Mouse (Mus musculus): Measurements from ENCODE around the gene Dmd.

The Dmd gene

GRCm38 (mm10) chrX:85048141-85049110, 2099.8 kb downstream of the Dmd start:
- in situ Hi-C loops (cut with MboI, MseI), result no loop called here

- in situ Hi-C loops (cut with MboI, MseI), result no loop called here
Observed at GRCm38 (mm10) chrX:85049593-85049992, 2100.9 kb downstream of the Dmd start.

GRCm38 (mm10) chrX:85073602-85074001, 2124.9 kb downstream of the Dmd start:
- in situ Hi-C loops (cut with MboI, MseI), result no loop called here

- in situ Hi-C loops (cut with MboI, MseI), result no loop called here
Observed at GRCm38 (mm10) chrX:85076845-85077244, 2128.2 kb downstream of the Dmd start.

- in situ Hi-C loops (cut with MboI, MseI), result no loop called here
Observed at GRCm38 (mm10) chrX:85077605-85078004, 2128.9 kb downstream of the Dmd start.

GRCm38 (mm10) chrX:85079174-85079573, 2130.5 kb downstream of the Dmd start:
- in situ Hi-C loops (cut with MboI, MseI), result no loop called here

GRCm38 (mm10) chrX:85084237-85085153, 2135.8 kb downstream of the Dmd start:
- in situ Hi-C loops (cut with MboI, MseI), result no loop called here

GRCm38 (mm10) chrX:85089506-85089905, 2140.8 kb downstream of the Dmd start:
- in situ Hi-C loops (cut with MboI, MseI), result no loop called here

GRCm38 (mm10) chrX:85093354-85093753, 2144.7 kb downstream of the Dmd start:
- in situ Hi-C loops (cut with MboI, MseI), result no loop called here

- in situ Hi-C loops (cut with MboI, MseI), result no loop called here
Observed at GRCm38 (mm10) chrX:85098691-85099090, 2150.0 kb downstream of the Dmd start.

GRCm38 (mm10) chrX:85112418-85112817, 2163.7 kb downstream of the Dmd start:
- in situ Hi-C loops (cut with MboI, MseI), result no loop called here

GRCm38 (mm10) chrX:85132706-85133105, 2184.0 kb downstream of the Dmd start:
- in situ Hi-C loops (cut with MboI, MseI), result no loop called here

- in situ Hi-C loops (cut with MboI, MseI), result no loop called here
Observed at GRCm38 (mm10) chrX:85137293-85137692, 2188.6 kb downstream of the Dmd start.

GRCm38 (mm10) chrX:85171264-85171663, 2222.6 kb downstream of the Dmd start:
- in situ Hi-C loops (cut with MboI, MseI), result no loop called here

- in situ Hi-C loops (cut with MboI, MseI), result no loop called here
Observed at GRCm38 (mm10) chrX:85187565-85187964, 2238.9 kb downstream of the Dmd start.

GRCm38 (mm10) chrX:85193856-85194255, 2245.2 kb downstream of the Dmd start:
- in situ Hi-C loops (cut with MboI, MseI), result no loop called here

- in situ Hi-C loops (cut with MboI, MseI), result no loop called here
Observed at GRCm38 (mm10) chrX:85197688-85198087, 2249.0 kb downstream of the Dmd start.

GRCm38 (mm10) chrX:85199398-85199797, 2250.7 kb downstream of the Dmd start:
- in situ Hi-C loops (cut with MboI, MseI), result no loop called here

GRCm38 (mm10) chrX:85207001-85207400, 2258.3 kb downstream of the Dmd start:
- in situ Hi-C loops (cut with MboI, MseI), result no loop called here

- in situ Hi-C loops (cut with MboI, MseI), result no loop called here
Observed at GRCm38 (mm10) chrX:85226883-85227282, 2278.2 kb downstream of the Dmd start.

- in situ Hi-C loops (cut with MboI, MseI), result no loop called here
Observed at GRCm38 (mm10) chrX:85249379-85249778, 2300.7 kb downstream of the Dmd start, which contains the start of gene Fthl17a. Gene Fthl17a, plus strand, starts transcription at chrX:85249679.

Measured in regulatory T cell (primary cell).